Mouse (Mus musculus) lung, postnatal 0 days (tissue): Measurements from ENCODE around the gene Scfd1.

ENCODE experiments used
- CTCF ChIP-seq: IDR thresholded peaks from 2 replicates; pipeline ENCODE4 v1.5.1; 2016; ENCODE audit warnings: antibody characterized with exemption, mild to moderate bottlenecking
- EP300 ChIP-seq: IDR thresholded peaks from 2 replicates; pipeline ENCODE4 v1.6.1; 2016; ENCODE audit warnings: antibody characterized with exemption, mild to moderate bottlenecking, control low read depth

DNA sequence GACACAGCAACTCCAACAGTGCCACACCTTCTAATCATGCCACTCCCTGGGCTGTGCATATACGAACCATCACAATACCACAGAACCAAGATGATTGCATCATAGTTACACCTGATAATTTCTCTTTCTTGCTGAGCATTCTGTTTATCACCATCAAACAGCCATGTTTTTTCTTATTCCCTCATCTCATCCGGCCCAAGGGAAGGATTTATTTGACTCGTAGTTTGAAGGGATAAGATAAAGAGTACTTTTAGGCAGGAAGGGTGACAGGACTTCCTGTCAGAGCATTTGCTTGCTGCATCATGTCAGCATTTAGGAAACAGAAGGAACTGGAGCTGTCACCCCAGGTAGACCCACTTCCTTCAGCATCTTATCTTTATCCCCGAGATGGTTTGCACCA lies 34.1 kb downstream of the Scfd1 start:
- TF ChIP-seq CTCF (no peak), EP300 (no peak)
